Mouse (Mus musculus): ENCODE measurements around the gene Vash1.

The Vash1 gene

GRCm38 (mm10) chr12:86678591-86679545 lies at the start of gene Vash1:
TSS of gene Vash1 (plus strand) at chr12:86678700.
- DNase-seq, result peak; percentile 76

- no peak for DNase-seq
Observed at GRCm38 (mm10) chr12:86628783-86629172, 49.7 kb upstream of the Vash1 start.

- DNase-seq, result no peak
Observed at GRCm38 (mm10) chr12:86641763-86642162, 36.7 kb upstream of the Vash1 start.

- DNase-seq, result no peak
Observed at GRCm38 (mm10) chr12:86644512-86645273, 33.8 kb upstream of the Vash1 start.

GRCm38 (mm10) chr12:86645494-86645893 lies 33.0 kb upstream of the Vash1 start:
- DNase-seq, result no peak

GRCm38 (mm10) chr12:86646831-86647230 lies 31.7 kb upstream of the Vash1 start:
- DNase-seq, result no peak

- no peak for DNase-seq
Observed at GRCm38 (mm10) chr12:86647279-86647678, 31.2 kb upstream of the Vash1 start.

- no peak for DNase-seq
Observed at GRCm38 (mm10) chr12:86647736-86648135, 30.8 kb upstream of the Vash1 start.

GRCm38 (mm10) chr12:86648489-86648888 lies 30.0 kb upstream of the Vash1 start:
- no peak for DNase-seq

- DNase-seq, result no peak
Observed at GRCm38 (mm10) chr12:86651301-86651860, 27.1 kb upstream of the Vash1 start.

- DNase-seq, result peak; percentile 51
Observed at GRCm38 (mm10) chr12:86652570-86653041, 25.9 kb upstream of the Vash1 start.

- no peak for DNase-seq
Observed at GRCm38 (mm10) chr12:86659447-86659968, 19.0 kb upstream of the Vash1 start.

GRCm38 (mm10) chr12:86660466-86660865 lies 18.0 kb upstream of the Vash1 start:
- DNase-seq, result no peak

GRCm38 (mm10) chr12:86665656-86666055 lies 12.8 kb upstream of the Vash1 start:
- no peak for DNase-seq

GRCm38 (mm10) chr12:86668404-86668803 lies 10.1 kb upstream of the Vash1 start:
- peak; percentile 73 for DNase-seq

- no peak for DNase-seq
Observed at GRCm38 (mm10) chr12:86672105-86672504, 6.4 kb upstream of the Vash1 start.

- no peak for DNase-seq
Observed at GRCm38 (mm10) chr12:86672507-86672906, 6.0 kb upstream of the Vash1 start.

- DNase-seq, result no peak
Observed at GRCm38 (mm10) chr12:86679546-86679930, 1.0 kb downstream of the Vash1 start.

- DNase-seq, result peak; percentile 59
Observed at GRCm38 (mm10) chr12:86679991-86680491, 1.5 kb downstream of the Vash1 start.

- peak; percentile 54 for DNase-seq
Observed at GRCm38 (mm10) chr12:86680591-86681193, 2.2 kb downstream of the Vash1 start.

- DNase-seq, result no peak
Observed at GRCm38 (mm10) chr12:86681626-86682025, 3.1 kb downstream of the Vash1 start.

- DNase-seq, result no peak
Observed at GRCm38 (mm10) chr12:86682178-86682577, 3.7 kb downstream of the Vash1 start.
